Mouse (Mus musculus) midbrain, postnatal 0 days (tissue): ENCODE results near the gene Adamtsl1. TPM values are rescaled to one million over a fixed set of nuclear protein-coding genes. Genes with fewer than 3 reads are reported as not detected.
A peak's percentile ranks its signal among the peaks of the same experiment; 100 is the strongest.

Experiments used
- ATAC-seq: fragments of 200-750 bp; cut with Nextera tagmentation; 2 replicates; pipeline ENCODE4 v1.8.0; 2017; ENCODE audit warnings: moderate number of reproducible peaks, mild to moderate bottlenecking, moderate TSS enrichment, moderate library complexity; ENCODE audit not compliant: low FRiP score
- DNase-seq: peaks from one replicate; pipeline ENCODE4 v3.0.0-alpha.2; 2015; ENCODE audit warnings: low spot score
- H3K27ac ChIP-seq: fragments of 300-500 bp; sonication (generic); 2 replicates; pipeline ENCODE4 v1.5.1; 2014; ENCODE audit warnings: low read depth, mild to moderate bottlenecking, low read length, mixed read lengths
- H3K27me3 ChIP-seq: fragments of 300-500 bp; sonication (generic); 2 replicates; pipeline ENCODE4 v1.6.1; 2014; ENCODE audit warnings: low read length, control low read depth, mixed read lengths; ENCODE audit not compliant: insufficient read depth
- H3K36me3 ChIP-seq: fragments of 300-500 bp; sonication (generic); 2 replicates; pipeline ENCODE4 v1.6.1; 2014; ENCODE audit warnings: low read length, control low read depth, mixed read lengths; ENCODE audit not compliant: insufficient read depth
- H3K4me1 ChIP-seq: fragments of 300-500 bp; sonication (generic); 2 replicates; pipeline ENCODE4 v1.6.1; 2014; ENCODE audit warnings: mild to moderate bottlenecking, control low read depth, antibody characterized with exemption, low read length, mixed read lengths; ENCODE audit not compliant: insufficient read depth
- H3K4me2 ChIP-seq: fragments of 300-500 bp; sonication (generic); 2 replicates; pipeline ENCODE4 v1.6.1; 2014; ENCODE audit warnings: low read depth, mild to moderate bottlenecking, low read length, mixed read lengths; ENCODE audit not compliant: poor library complexity, severe bottlenecking
- H3K4me3 ChIP-seq: fragments of 300-500 bp; sonication (generic); 2 replicates; pipeline ENCODE4 v1.5.1; 2014; ENCODE audit warnings: low read depth, mild to moderate bottlenecking, low read length, moderate library complexity
- H3K9ac ChIP-seq: fragments of 300-500 bp; sonication (generic); replicated peaks from 2 replicates; pipeline ENCODE4 v1.6.1; 2014; ENCODE audit warnings: mild to moderate bottlenecking, low read length, moderate library complexity, mixed read lengths; ENCODE audit not compliant: poor library complexity, severe bottlenecking
- H3K9me3 ChIP-seq: fragments of 300-500 bp; sonication (generic); 2 replicates; pipeline ENCODE4 v1.6.1; 2016; ENCODE audit warnings: low read length, control low read depth
- CTCF ChIP-seq: IDR thresholded peaks from 2 replicates; pipeline ENCODE4 v1.5.1; 2016; ENCODE audit warnings: antibody characterized with exemption, mild to moderate bottlenecking
- WGBS: fragments of 180-500 bp; shearing (Covaris S2); extraction: QIAGEN DNeasy Blood & Tissue Kit; methylation state at CpG from one replicate; pipeline ENCODE4 v1.1.7; 2014; 5-methylcytosine and 5-hydroxymethylcytosine counted together
- polyA plus RNA-seq: library from polyadenylated mRNA; unstranded; fragments of >200 nt; fragmentation: Nextera tagmentation; extraction: Ambion mirVana; gene quantifications from 2 replicates; pipeline ENCODE4 v1.2.1, GENCODE M21; 2015
- total RNA-seq: library from RNA; depleted of rRNA; stranded (reverse); fragments of >200 nt; gene quantifications from 2 replicates; pipeline ENCODE4 v1.2.3, GENCODE M21; 2014

Gene Adamtsl1
- total and polyA plus RNA-seq, 2 experiments from 2014 or later = 4.9 to 7.3 TPM

GRCm38 (mm10) chr4:85881318-85881717, 367.3 kb downstream of the Adamtsl1 start:
- no peaks in the 10 kb centered on the region for H3K4me1 ChIP-seq
- H3K9me3 ChIP-seq = no peaks in the 10 kb centered on the region
- no peak overlapping the region for H3K9ac ChIP-seq
- no peak overlapping the region for H3K27ac ChIP-seq
- TF ChIP-seq CTCF = no peak
- H3K4me2 ChIP-seq = no peak overlapping the region
- H3K4me3 ChIP-seq = no peak overlapping the region
- ATAC-seq (no peak), DNase-seq (no peak)
- H3K36me3 ChIP-seq = no peaks in the 10 kb centered on the region
- WGBS = 95% methylated on average over 4 of the region's 4 CpGs
- H3K27me3 ChIP-seq = no peaks in the 10 kb centered on the region

- Histone ChIP-seq H3K9ac (no peak overlapping the region), H3K4me3 (no peak overlapping the region), H3K27me3 (no peaks in the 10 kb centered on the region), H3K4me1 (no peaks in the 10 kb centered on the region), H3K9me3 (no peaks in the 10 kb centered on the region), H3K27ac (no peak overlapping the region), H3K36me3 (no peaks in the 10 kb centered on the region), H3K4me2 (no peak overlapping the region)
- no peak for DNase-seq
- 76% methylated on average over 4 of the region's 4 CpGs for WGBS
- ATAC-seq = no peak
- TF ChIP-seq CTCF = no peak
These were observed 370.1 kb downstream of the Adamtsl1 start for GRCm38 (mm10) chr4:85884031-85884430.

- no peak for TF ChIP-seq CTCF
- Histone ChIP-seq H3K27me3 (no peaks in the 10 kb centered on the region), H3K4me3 (no peak overlapping the region), H3K4me1 (no peaks in the 10 kb centered on the region), H3K9ac (no peak overlapping the region), H3K4me2 (no peak overlapping the region), H3K27ac (no peak overlapping the region), H3K9me3 (no peaks in the 10 kb centered on the region), H3K36me3 (no peaks in the 10 kb centered on the region)
- no peak for ATAC-seq
- peak; percentile 5 for DNase-seq
- 75% methylated on average over 2 of the region's 2 CpGs for WGBS
These were observed 376.1 kb downstream of the Adamtsl1 start for GRCm38 (mm10) chr4:85889877-85890598.

- WGBS = 83% methylated on average over 4 of the region's 4 CpGs
- no peaks in the 10 kb centered on the region for H3K27me3 ChIP-seq
These were observed 387.3 kb downstream of the Adamtsl1 start for GRCm38 (mm10) chr4:85901316-85901715.

GRCm38 (mm10) chr4:85904217-85904616, 390.2 kb downstream of the Adamtsl1 start:
- H3K9ac ChIP-seq = no peak overlapping the region
- ATAC-seq (no peak), DNase-seq (no peak)
- no peaks in the 10 kb centered on the region for H3K9me3 ChIP-seq
- H3K36me3 ChIP-seq = no peaks in the 10 kb centered on the region
- WGBS = 90% methylated on average over 5 of the region's 5 CpGs
- no peak overlapping the region for H3K27ac ChIP-seq
- no peaks in the 10 kb centered on the region for H3K4me1 ChIP-seq
- H3K4me2 ChIP-seq = no peak overlapping the region
- no peak for TF ChIP-seq CTCF
- H3K27me3 ChIP-seq = no peaks in the 10 kb centered on the region
- H3K4me3 ChIP-seq = no peak overlapping the region

More at GRCm38 (mm10) chr4:85901316-85901715, 387.3 kb downstream of the Adamtsl1 start:
- no peak overlapping the region for H3K4me2 ChIP-seq
- H3K4me1 ChIP-seq = no peaks in the 10 kb centered on the region
- no peak overlapping the region for H3K4me3 ChIP-seq
- no peaks in the 10 kb centered on the region for H3K36me3 ChIP-seq
- H3K9me3 ChIP-seq = no peaks in the 10 kb centered on the region
- no peak for TF ChIP-seq CTCF
- no peak for DNase-seq
- no peak overlapping the region for H3K9ac ChIP-seq
- no peak for ATAC-seq
- H3K27ac ChIP-seq = no peak overlapping the region

- Histone ChIP-seq H3K27me3 (no peaks in the 10 kb centered on the region), H3K27ac (no peak overlapping the region), H3K36me3 (no peaks in the 10 kb centered on the region), H3K9me3 (no peaks in the 10 kb centered on the region), H3K4me1 (no peaks in the 10 kb centered on the region), H3K4me3 (no peak overlapping the region), H3K4me2 (no peak overlapping the region), H3K9ac (no peak overlapping the region)
- no peak for TF ChIP-seq CTCF
- ATAC-seq = no peak
- 29% methylated on average over 2 of the region's 2 CpGs for WGBS
- peak; percentile 3 for DNase-seq
These were observed 402.1 kb downstream of the Adamtsl1 start for GRCm38 (mm10) chr4:85916034-85916433.
